Mouse (Mus musculus): ENCODE results near the gene Fam49a. TPM values are rescaled to one million over a fixed set of nuclear protein-coding genes. Genes with fewer than 3 reads are reported as not detected.

Gene Fam49a
- polyA plus RNA-seq, 2 experiments, result 4.6 to 11.3 TPM

GRCm38 (mm10) chr12:12253526-12253925, 8.4 kb upstream of the Fam49a start:
- no peaks in the 10 kb centered on the region for H3K9me3 ChIP-seq (ENCODE audit: control insufficient read depth, low read length)
- H3K9ac ChIP-seq (ENCODE audit: low read depth, low read length, severe bottlenecking), result no peak overlapping the region
- ATAC-seq (ENCODE audit: low FRiP score, low read depth), result no peak
- no peak for TF ChIP-seq POLR2A (IDR thresholded peaks at IDR 0.05; ENCODE audit: borderline replicate concordance, extremely low read depth, insufficient read depth, insufficient read length)
- H3K4me1 ChIP-seq (ENCODE audit: control insufficient read depth, insufficient read depth, low read length), result no peaks in the 10 kb centered on the region
- DNase-seq (ENCODE audit: low spot score), result no peak
- H3K4me2 ChIP-seq (replicated peaks; ENCODE audit: low read depth, low read length, severe bottlenecking), result no peak overlapping the region
- H3K4me3 ChIP-seq (replicated peaks; ENCODE audit: low read length), result no peak overlapping the region
- H3K36me3 ChIP-seq (ENCODE audit: control insufficient read depth, insufficient read depth, low read length), result no peaks in the 10 kb centered on the region
- H3K27ac ChIP-seq (replicated peaks; ENCODE audit: low read depth, low read length), result no peak overlapping the region
- 45% methylated on average over 5 of the region's 5 CpGs for WGBS
- no peaks in the 10 kb centered on the region for H3K27me3 ChIP-seq (ENCODE audit: control insufficient read depth, insufficient read depth, low read length)

- Histone ChIP-seq H3K4me3 (replicated peaks; ENCODE audit: low read length) (no peak overlapping the region), H3K4me1 (ENCODE audit: control insufficient read depth, insufficient read depth, low read length) (no peaks in the 10 kb centered on the region), H3K9me3 (ENCODE audit: control insufficient read depth, low read length) (no peaks in the 10 kb centered on the region), H3K4me2 (replicated peaks; ENCODE audit: low read depth, low read length, severe bottlenecking) (no peak overlapping the region), H3K36me3 (ENCODE audit: control insufficient read depth, insufficient read depth, low read length) (no peaks in the 10 kb centered on the region), H3K9ac (ENCODE audit: low read depth, low read length, severe bottlenecking) (no peak overlapping the region), H3K27ac (replicated peaks; ENCODE audit: low read depth, low read length) (no peak overlapping the region), H3K27me3 (ENCODE audit: control insufficient read depth, insufficient read depth, low read length) (no peaks in the 10 kb centered on the region)
- ATAC-seq (ENCODE audit: low FRiP score, low read depth) (no peak), DNase-seq (ENCODE audit: low spot score) (no peak)
- TF ChIP-seq POLR2A (IDR thresholded peaks at IDR 0.05; ENCODE audit: borderline replicate concordance, extremely low read depth, insufficient read depth, insufficient read length), result no peak
- 79% methylated on average over 4 of the region's 4 CpGs for WGBS
Measured at GRCm38 (mm10) chr12:12254139-12254538, 7.8 kb upstream of the Fam49a start.

DNA sequence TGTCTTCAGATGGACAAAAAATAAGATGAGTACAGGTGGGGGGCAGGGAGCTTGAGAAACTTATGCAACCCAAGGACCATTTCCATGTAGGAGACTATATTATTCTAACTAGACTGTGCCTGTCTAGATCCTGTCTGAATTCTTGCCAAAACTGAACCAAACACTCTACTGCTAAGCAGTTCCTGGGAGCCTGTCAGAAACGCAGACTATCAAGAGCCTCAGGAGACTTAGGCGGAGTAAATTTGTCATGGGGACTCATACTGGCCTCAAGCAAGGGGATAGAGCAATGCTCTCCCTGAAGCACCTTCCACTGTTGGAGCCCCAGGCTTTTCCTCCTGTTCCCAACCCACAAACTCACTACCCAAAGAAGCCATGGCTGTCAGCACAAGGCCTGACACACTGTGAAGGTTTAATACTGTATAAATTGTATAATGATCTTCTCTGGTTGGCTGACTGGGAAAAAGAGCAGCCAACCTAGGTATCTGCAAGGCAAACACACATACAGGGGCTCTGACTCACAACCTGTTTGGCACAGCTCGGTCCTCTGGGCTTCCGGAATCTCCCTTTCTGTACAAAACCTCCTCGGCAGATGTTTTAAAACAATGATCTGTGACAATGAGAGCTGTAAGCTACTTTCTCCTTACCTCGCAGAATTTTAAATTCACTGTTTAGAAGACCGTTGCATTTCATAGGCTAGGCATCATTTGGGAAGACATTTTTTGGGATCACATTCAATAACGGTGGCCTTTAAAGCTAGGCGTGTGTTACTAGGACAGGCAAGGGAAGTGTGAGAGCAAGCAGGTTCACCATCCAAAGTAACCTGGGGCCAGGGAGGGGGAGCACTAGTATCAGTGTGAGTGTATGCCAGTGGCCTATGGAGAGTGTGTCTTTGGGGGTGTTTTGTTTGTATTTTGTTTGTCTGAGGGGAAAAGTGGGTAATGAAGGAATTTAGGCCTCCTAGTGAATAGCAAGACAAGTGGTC, 669 bp upstream of the Fam49a start:
- DNase-seq (ENCODE audit: low spot score) (no peak), ATAC-seq (ENCODE audit: low FRiP score, low read depth) (no peak)
- TF ChIP-seq POLR2A (IDR thresholded peaks at IDR 0.05; ENCODE audit: borderline replicate concordance, extremely low read depth, insufficient read depth, insufficient read length), result no peak
- WGBS, result 65% methylated on average over 9 of the region's 9 CpGs
- no peak overlapping the region for H3K27ac ChIP-seq (replicated peaks; ENCODE audit: low read depth, low read length)
- no peaks in the 10 kb centered on the region for H3K27me3 ChIP-seq (ENCODE audit: control insufficient read depth, insufficient read depth, low read length)
- no peak overlapping the region for H3K9ac ChIP-seq (ENCODE audit: low read depth, low read length, severe bottlenecking)
- no peaks in the 10 kb centered on the region for H3K36me3 ChIP-seq (ENCODE audit: control insufficient read depth, insufficient read depth, low read length)
- peak overlapping the region; percentile 63; the same call in 1 of the 2 replicates for H3K4me3 ChIP-seq (replicated peaks; ENCODE audit: low read length)
- H3K9me3 ChIP-seq (ENCODE audit: control insufficient read depth, low read length), result no peaks in the 10 kb centered on the region
- peaks cover 10% of the 10 kb centered on the region for H3K4me1 ChIP-seq (ENCODE audit: control insufficient read depth, insufficient read depth, low read length)
- H3K4me2 ChIP-seq (replicated peaks; ENCODE audit: low read depth, low read length, severe bottlenecking), result peak overlapping the region; percentile 89

GRCm38 (mm10) chr12:12263371-12263791, 1.4 kb downstream of the Fam49a start:
- TF ChIP-seq POLR2A (IDR thresholded peaks at IDR 0.05; ENCODE audit: borderline replicate concordance, extremely low read depth, insufficient read depth, insufficient read length), result no peak
- WGBS, result 7% methylated on average over 1 of the region's 1 CpGs
- Histone ChIP-seq H3K27ac (replicated peaks; ENCODE audit: low read depth, low read length) (no peak overlapping the region), H3K36me3 (ENCODE audit: control insufficient read depth, insufficient read depth, low read length) (no peaks in the 10 kb centered on the region), H3K4me3 (replicated peaks; ENCODE audit: low read length) (no peak overlapping the region), H3K27me3 (ENCODE audit: control insufficient read depth, insufficient read depth, low read length) (no peaks in the 10 kb centered on the region), H3K9ac (ENCODE audit: low read depth, low read length, severe bottlenecking) (no peak overlapping the region), H3K4me2 (replicated peaks; ENCODE audit: low read depth, low read length, severe bottlenecking) (peak overlapping the region; percentile 89; the same call in 1 of the 2 replicates), H3K4me1 (ENCODE audit: control insufficient read depth, insufficient read depth, low read length) (peaks cover 10% of the 10 kb centered on the region), H3K9me3 (ENCODE audit: control insufficient read depth, low read length) (no peaks in the 10 kb centered on the region)
- ATAC-seq (ENCODE audit: low FRiP score, low read depth) (no peak; the same call in 1 of the 2 replicates), DNase-seq (ENCODE audit: low spot score) (no peak)

DNA sequence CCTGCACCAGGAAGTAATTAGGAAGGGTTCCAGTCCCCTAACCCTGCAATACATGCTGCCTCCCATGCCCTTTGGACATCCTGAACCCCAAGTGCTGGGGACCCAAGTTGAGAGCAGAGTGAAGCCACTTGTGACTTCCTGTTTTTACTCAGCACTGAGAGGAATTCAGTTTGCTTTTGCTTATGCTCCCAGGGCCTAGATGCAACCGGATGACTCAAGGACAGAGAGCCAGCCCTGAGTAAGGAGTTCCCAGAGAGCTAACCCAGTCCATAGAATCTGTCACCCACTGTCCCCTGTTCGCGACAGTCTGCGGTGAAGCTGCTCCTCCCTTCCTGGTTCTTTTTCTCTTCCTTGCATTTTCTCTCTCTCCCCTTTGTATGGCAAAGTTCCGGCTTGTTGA, 2.2 kb downstream of the Fam49a start:
- no peak for DNase-seq (ENCODE audit: low spot score)
- whole genome bisulfite sequencing, result 77% methylated on average over 5 of the region's 5 CpGs
- Histone ChIP-seq H3K27me3 (ENCODE audit: control insufficient read depth, insufficient read depth, low read length) (no peaks in the 10 kb centered on the region), H3K9me3 (ENCODE audit: control insufficient read depth, low read length) (no peaks in the 10 kb centered on the region), H3K4me3 (replicated peaks; ENCODE audit: low read length) (no peak overlapping the region), H3K4me1 (ENCODE audit: control insufficient read depth, insufficient read depth, low read length) (peaks cover 10% of the 10 kb centered on the region), H3K9ac (ENCODE audit: low read depth, low read length, severe bottlenecking) (no peak overlapping the region), H3K27ac (replicated peaks; ENCODE audit: low read depth, low read length) (no peak overlapping the region), H3K4me2 (replicated peaks; ENCODE audit: low read depth, low read length, severe bottlenecking) (no peak overlapping the region), H3K36me3 (ENCODE audit: control insufficient read depth, insufficient read depth, low read length) (no peaks in the 10 kb centered on the region)
- TF ChIP-seq POLR2A (IDR thresholded peaks at IDR 0.05; ENCODE audit: borderline replicate concordance, extremely low read depth, insufficient read depth, insufficient read length), result no peak
- ATAC-seq (ENCODE audit: low FRiP score, low read depth), result no peak
